Mouse (Mus musculus): Measurements from ENCODE around the gene Ndufs7. TPM values are rescaled to one million over a fixed set of nuclear protein-coding genes. Genes with fewer than 3 reads are reported as not detected.
"Not testable (repeated sequence)": the region's sequence is repeated elsewhere in the genome, so short reads cannot be mapped to it uniquely, and the experiment has no call there.

The Ndufs7 gene
- total and polyA plus RNA-seq, 3 experiments, result 943 to 1,990 (median 1,108) TPM

DNA sequence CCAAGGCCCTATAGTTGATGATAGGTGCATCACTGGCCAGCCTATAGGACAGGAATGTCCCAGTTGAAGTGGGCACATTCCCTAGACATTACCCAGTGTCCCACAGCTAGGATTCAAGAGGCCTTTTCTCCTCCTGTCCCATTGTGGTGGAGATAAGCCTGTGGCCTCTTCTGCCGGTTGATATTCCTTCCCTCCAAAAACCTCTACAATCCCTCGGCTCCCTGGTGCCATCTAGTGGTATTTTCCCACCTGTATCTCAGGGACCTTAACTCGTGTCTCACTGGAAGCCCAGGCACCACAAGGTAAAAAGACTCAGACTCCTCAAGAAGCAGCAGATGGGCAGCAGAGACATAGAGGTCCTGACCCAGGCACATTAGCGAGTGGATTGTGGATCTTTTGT is 3.3 kb upstream of the Ndufs7 start:
- Histone ChIP-seq H3K4me1 (ENCODE audit: control insufficient read depth, insufficient read depth, low read length) (peaks cover 8% of the 10 kb centered on the region), H3K9ac (ENCODE audit: low read depth, low read length) (no peak overlapping the region), H3K79me2 (replicated peaks; ENCODE audit: control insufficient read depth, insufficient read depth, low read length) (peaks cover 4% of the 10 kb centered on the region; the same call in 1 of the 2 replicates), H3K27ac (no peak overlapping the region), H3K27me3 (ENCODE audit: control insufficient read depth, insufficient read depth, low read length) (no peaks in the 10 kb centered on the region), H3K4me3 (no peak overlapping the region), H3K36me3 (ENCODE audit: control insufficient read depth, insufficient read depth, low read length) (no peaks in the 10 kb centered on the region)
- TF ChIP-seq CTCF (IDR thresholded peaks at IDR 0.05) (no peak; the same call in 1 of the 2 replicates), EP300 (IDR thresholded peaks at IDR 0.05; ENCODE audit: insufficient read depth, low read depth, low read length) (peak; percentile 79; the same call in 1 of the 2 replicates), POLR2A (IDR thresholded peaks at IDR 0.05; ENCODE audit: insufficient read depth, low read depth, low read length) (no peak)
- intact Hi-C loops (cut with DNase I), result loop anchor here (1.0 kb wide), 2 partner anchors 46 to 70 kb away; no protein-coding TSS in a partner anchor
- peak; percentile 71 to 76 for DNase-seq
- WGBS, result 2% methylated on average over 4 of the region's 4 CpGs

- H3K79me2 ChIP-seq (replicated peaks; ENCODE audit: control insufficient read depth, insufficient read depth, low read length), result peaks cover 7% of the 10 kb centered on the region
- intact Hi-C loops (cut with DNase I), result loop anchor here (2.0 kb wide), 1 partner anchor 21 kb away; the partner anchor contains the start of gene Mum1
- H3K27ac ChIP-seq, result no peak overlapping the region
- TF ChIP-seq EP300 (IDR thresholded peaks at IDR 0.05; ENCODE audit: insufficient read depth, low read depth, low read length), result no peak
- no peak for TF ChIP-seq POLR2A (IDR thresholded peaks at IDR 0.05; ENCODE audit: insufficient read depth, low read depth, low read length)
- peak; percentile 46 for TF ChIP-seq CTCF (IDR thresholded peaks at IDR 0.05)
- no peak overlapping the region for H3K9ac ChIP-seq (ENCODE audit: low read depth, low read length)
- DNase-seq, result no peak
- H3K27me3 ChIP-seq (ENCODE audit: control insufficient read depth, insufficient read depth, low read length), result no peaks in the 10 kb centered on the region
- peaks cover 8% of the 10 kb centered on the region for H3K4me1 ChIP-seq (ENCODE audit: control insufficient read depth, insufficient read depth, low read length)
- H3K4me3 ChIP-seq, result no peak overlapping the region
- H3K36me3 ChIP-seq (ENCODE audit: control insufficient read depth, insufficient read depth, low read length), result no peaks in the 10 kb centered on the region
- WGBS, result 44% methylated on average over 6 of the region's 6 CpGs
These were observed 1.1 kb upstream of the Ndufs7 start for GRCm38 (mm10) chr10:80247849-80248248.

GRCm38 (mm10) chr10:80248437-80248836 is 484 bp upstream of the Ndufs7 start:
- WGBS, result 34% methylated on average over 3 of the region's 3 CpGs
- H3K4me1 ChIP-seq (ENCODE audit: control insufficient read depth, insufficient read depth, low read length); DNase-seq; H3K79me2 ChIP-seq (replicated peaks; ENCODE audit: control insufficient read depth, insufficient read depth, low read length); H3K27me3 ChIP-seq (ENCODE audit: control insufficient read depth, insufficient read depth, low read length); H3K9ac ChIP-seq (ENCODE audit: low read depth, low read length); H3K36me3 ChIP-seq (ENCODE audit: control insufficient read depth, insufficient read depth, low read length): not testable (repeated sequence)
- intact Hi-C loops (cut with DNase I), result loop anchor here (2.0 kb wide), 1 partner anchor 22 kb away; the partner anchor contains the start of gene Mum1
- Histone ChIP-seq H3K4me3 (peak overlapping the region; percentile 36), H3K27ac (peak overlapping the region; percentile 96)

DNA sequence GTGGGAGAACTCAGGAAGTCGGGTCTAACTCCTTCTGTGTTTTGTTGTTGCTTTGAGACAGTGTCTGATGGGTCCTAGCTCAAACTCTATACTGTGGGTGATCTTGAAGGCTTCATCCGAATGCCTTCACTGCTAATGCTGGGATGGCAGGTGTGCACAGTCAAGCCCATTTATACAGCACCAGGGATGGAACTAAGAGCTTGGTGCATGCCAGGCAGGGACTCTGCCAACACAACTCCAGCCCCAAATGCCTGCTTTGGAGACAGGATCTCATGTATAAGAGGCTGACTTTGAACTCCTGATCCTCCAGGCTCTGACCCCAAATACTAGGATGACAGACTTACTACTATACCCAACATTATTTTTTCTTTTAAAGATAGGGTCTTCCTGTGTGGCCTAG is 1.1 kb downstream of the Ndufs7 start:
- H3K27ac ChIP-seq, result peak overlapping the region; percentile 96
- peaks cover 9% of the 10 kb centered on the region for H3K79me2 ChIP-seq (replicated peaks; ENCODE audit: control insufficient read depth, insufficient read depth, low read length)
- H3K4me1 ChIP-seq (ENCODE audit: control insufficient read depth, insufficient read depth, low read length), result peaks cover 10% of the 10 kb centered on the region
- intact Hi-C loops (cut with DNase I), result no loop called here
- DNase-seq, result no peak
- peak overlapping the region; percentile 90 for H3K4me3 ChIP-seq
- 26% methylated on average over 2 of the region's 2 CpGs for WGBS
- TF ChIP-seq CTCF (IDR thresholded peaks at IDR 0.05) (no peak), POLR2A (IDR thresholded peaks at IDR 0.05; ENCODE audit: insufficient read depth, low read depth, low read length) (no peak), EP300 (IDR thresholded peaks at IDR 0.05; ENCODE audit: insufficient read depth, low read depth, low read length) (no peak)
- H3K36me3 ChIP-seq (ENCODE audit: control insufficient read depth, insufficient read depth, low read length), result no peaks in the 10 kb centered on the region; the same call in 1 of the 2 replicates
- peak overlapping the region; percentile 96 for H3K9ac ChIP-seq (ENCODE audit: low read depth, low read length)
- no peaks in the 10 kb centered on the region for H3K27me3 ChIP-seq (ENCODE audit: control insufficient read depth, insufficient read depth, low read length)

DNA sequence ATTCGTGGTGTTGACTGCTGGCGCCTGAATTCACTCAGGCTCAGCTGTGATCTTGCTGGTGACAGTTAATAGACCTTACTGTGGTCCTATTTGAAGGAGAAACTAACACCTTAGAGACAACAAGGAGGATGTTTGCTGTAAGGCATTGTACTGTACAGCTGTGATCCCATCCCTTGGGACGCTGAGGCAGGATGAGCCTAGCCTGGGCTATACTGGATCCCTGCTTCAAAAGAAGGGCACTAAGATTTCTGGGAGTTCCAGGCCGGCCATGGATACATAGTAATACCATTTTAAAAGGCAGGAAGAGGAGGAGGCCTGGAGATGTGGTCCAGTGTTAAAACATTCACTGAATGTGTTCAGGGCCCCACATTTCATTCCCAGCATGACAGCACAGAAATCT is 1.7 kb downstream of the Ndufs7 start:
- Histone ChIP-seq H3K36me3 (ENCODE audit: control insufficient read depth, insufficient read depth, low read length) (no peaks in the 10 kb centered on the region; the same call in 1 of the 2 replicates), H3K79me2 (replicated peaks; ENCODE audit: control insufficient read depth, insufficient read depth, low read length) (peaks cover 9% of the 10 kb centered on the region), H3K27me3 (ENCODE audit: control insufficient read depth, insufficient read depth, low read length) (no peaks in the 10 kb centered on the region), H3K4me1 (ENCODE audit: control insufficient read depth, insufficient read depth, low read length) (peaks cover 9% of the 10 kb centered on the region), H3K4me3 (peak overlapping the region; percentile 90), H3K27ac (no peak overlapping the region; the same call in 1 of the 2 replicates), H3K9ac (ENCODE audit: low read depth, low read length) (peak overlapping the region; percentile 24; the same call in 1 of the 2 replicates)
- TF ChIP-seq CTCF (IDR thresholded peaks at IDR 0.05), result no peak
- no peak for TF ChIP-seq EP300 (IDR thresholded peaks at IDR 0.05; ENCODE audit: insufficient read depth, low read depth, low read length)
- TF ChIP-seq POLR2A (IDR thresholded peaks at IDR 0.05; ENCODE audit: insufficient read depth, low read depth, low read length), result no peak
- intact Hi-C loops (cut with DNase I), result no loop called here
- 70% methylated on average over 4 of the region's 4 CpGs for WGBS
- DNase-seq, result no peak

DNA sequence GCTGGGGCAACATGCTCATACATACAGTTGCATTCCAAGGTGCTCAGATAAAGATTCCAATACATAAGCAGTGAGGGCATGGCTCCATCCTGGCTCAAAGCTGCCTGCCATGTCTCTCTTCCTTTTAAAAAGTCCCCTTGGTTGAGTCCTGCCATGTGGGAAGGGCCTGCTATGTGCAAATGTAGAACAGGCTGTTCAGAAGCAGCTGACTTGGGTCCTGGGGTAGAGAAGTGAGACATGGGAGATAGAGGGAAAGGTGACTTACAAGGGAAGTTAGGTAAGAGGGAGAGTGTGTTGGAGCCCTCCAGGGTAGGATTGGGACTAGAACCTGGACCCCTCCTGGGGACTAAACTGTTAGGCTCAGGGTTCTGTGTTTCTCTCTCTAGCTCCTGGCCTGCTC is 3.1 kb downstream of the Ndufs7 start:
- Histone ChIP-seq H3K4me1 (ENCODE audit: control insufficient read depth, insufficient read depth, low read length) (peaks cover 6% of the 10 kb centered on the region), H3K9ac (ENCODE audit: low read depth, low read length) (peak overlapping the region; percentile 3), H3K27me3 (ENCODE audit: control insufficient read depth, insufficient read depth, low read length) (no peaks in the 10 kb centered on the region), H3K36me3 (ENCODE audit: control insufficient read depth, insufficient read depth, low read length) (no peaks in the 10 kb centered on the region; the same call in 1 of the 2 replicates), H3K4me3 (no peak overlapping the region), H3K79me2 (replicated peaks; ENCODE audit: control insufficient read depth, insufficient read depth, low read length) (peaks cover 9% of the 10 kb centered on the region), H3K27ac (peak overlapping the region; percentile 65)
- no peak for TF ChIP-seq POLR2A (IDR thresholded peaks at IDR 0.05; ENCODE audit: insufficient read depth, low read depth, low read length)
- no peak for TF ChIP-seq CTCF (IDR thresholded peaks at IDR 0.05)
- TF ChIP-seq EP300 (IDR thresholded peaks at IDR 0.05; ENCODE audit: insufficient read depth, low read depth, low read length), result 0 out of 2 replicates have a peak, but pooled peaks have one; percentile 21
- intact Hi-C loops (cut with DNase I), result loop anchor here (1.0 kb wide), 1 partner anchor 29 kb away; no protein-coding TSS in a partner anchor
- no peak for DNase-seq

Measured in heart, adult 2 months (tissue).